Mouse (Mus musculus) hindbrain, embryonic 15.5 days (tissue): ENCODE measurements at regions not wholly inside any gene's neighbourhood (a gene's known extent, or its start where the extent isn't known, plus 50 kb on each side); places are given as distances from the start of the nearest gene placed in this dataset.

ENCODE experiments used
- ATAC-seq: fragments of 200-750 bp; cut with Nextera tagmentation; 2 replicates; pipeline ENCODE4 v1.8.0; 2017; ENCODE audit warnings: low read depth, moderate number of reproducible peaks, moderate TSS enrichment; ENCODE audit not compliant: low FRiP score
- H3K27ac ChIP-seq: fragments of 300-500 bp; sonication (generic); replicated peaks from 2 replicates; pipeline ENCODE4 v1.5.1; 2015; ENCODE audit warnings: mild to moderate bottlenecking, inconsistent platforms
- H3K27me3 ChIP-seq: fragments of 300-500 bp; sonication (generic); 2 replicates; pipeline ENCODE4 v1.6.1; 2015; ENCODE audit warnings: control low read depth, inconsistent platforms
- H3K36me3 ChIP-seq: fragments of 300-500 bp; sonication (generic); 2 replicates; pipeline ENCODE4 v1.6.1; 2015; ENCODE audit warnings: control low read depth, inconsistent platforms
- H3K4me1 ChIP-seq: fragments of 300-500 bp; sonication (generic); replicated peaks from 2 replicates; pipeline ENCODE4 v1.6.1; 2015; ENCODE audit warnings: control low read depth, inconsistent platforms
- H3K4me2 ChIP-seq: fragments of 300-500 bp; sonication (generic); 2 replicates; pipeline ENCODE4 v1.6.1; 2015; ENCODE audit warnings: moderate library complexity, mild to moderate bottlenecking, inconsistent platforms
- H3K4me3 ChIP-seq: fragments of 300-500 bp; sonication (generic); 2 replicates; pipeline ENCODE4 v1.5.1; 2015; ENCODE audit warnings: mild to moderate bottlenecking, inconsistent platforms
- H3K9ac ChIP-seq: fragments of 300-500 bp; sonication (generic); 2 replicates; pipeline ENCODE4 v1.6.1; 2015; ENCODE audit warnings: inconsistent platforms
- H3K9me3 ChIP-seq: fragments of 300-500 bp; sonication (generic); 2 replicates; pipeline ENCODE4 v1.6.1; 2016; ENCODE audit warnings: control low read depth, inconsistent platforms
- WGBS: fragments of 180-500 bp; shearing (Covaris S2); methylation state at CpG from one replicate; pipeline ENCODE4 v1.1.7; 2015; 5-methylcytosine and 5-hydroxymethylcytosine counted together

- H3K9me3 ChIP-seq: no peaks in the 10 kb centered on the region
- no peak overlapping the region for H3K4me2 ChIP-seq
- no peaks in the 10 kb centered on the region for H3K27me3 ChIP-seq
Observed at GRCm38 (mm10) chr7:36896339-36896738, 198.4 kb downstream of the Tshz3 start.

GRCm38 (mm10) chr7:36901537-36901936 is 203.6 kb downstream of the Tshz3 start:
- WGBS: 89% methylated on average over 5 of the region's 5 CpGs
- Histone ChIP-seq H3K4me1 (peaks cover 10% of the 10 kb centered on the region), H3K27ac (no peak overlapping the region), H3K4me3 (no peak overlapping the region), H3K27me3 (no peaks in the 10 kb centered on the region), H3K9me3 (no peaks in the 10 kb centered on the region), H3K36me3 (no peaks in the 10 kb centered on the region), H3K4me2 (no peak overlapping the region), H3K9ac (no peak overlapping the region)
- ATAC-seq: no peak

More at GRCm38 (mm10) chr7:36896339-36896738, 198.4 kb downstream of the Tshz3 start:
- 0 out of 2 replicates have a peak overlapping the region, but pooled peaks have one; percentile 30 for H3K27ac ChIP-seq
- H3K4me1 ChIP-seq: peaks cover 24% of the 10 kb centered on the region
- 31% methylated on average over 12 of the region's 12 CpGs for WGBS
- peak; percentile 58 for ATAC-seq
- no peak overlapping the region for H3K4me3 ChIP-seq
- no peak overlapping the region for H3K9ac ChIP-seq
- H3K36me3 ChIP-seq: no peaks in the 10 kb centered on the region

GRCm38 (mm10) chr7:36913304-36913703 is 215.4 kb downstream of the Tshz3 start:
- no peak overlapping the region for H3K27ac ChIP-seq
- no peak overlapping the region for H3K4me3 ChIP-seq
- H3K9me3 ChIP-seq: no peaks in the 10 kb centered on the region
- H3K27me3 ChIP-seq: no peaks in the 10 kb centered on the region
- H3K4me1 ChIP-seq: no peaks in the 10 kb centered on the region
- WGBS: 94% methylated on average over 3 of the region's 3 CpGs
- no peak for ATAC-seq
- H3K4me2 ChIP-seq: no peak overlapping the region
- H3K9ac ChIP-seq: no peak overlapping the region
- H3K36me3 ChIP-seq: no peaks in the 10 kb centered on the region

- ATAC-seq: no peak
- H3K4me1 ChIP-seq: no peaks in the 10 kb centered on the region
- no peaks in the 10 kb centered on the region for H3K27me3 ChIP-seq
- H3K9me3 ChIP-seq: no peaks in the 10 kb centered on the region
- H3K36me3 ChIP-seq: no peaks in the 10 kb centered on the region
- no peak overlapping the region for H3K27ac ChIP-seq
- no peak overlapping the region for H3K4me2 ChIP-seq
- no peak overlapping the region for H3K9ac ChIP-seq
- WGBS: 83% methylated on average over 9 of the region's 9 CpGs
- no peak overlapping the region for H3K4me3 ChIP-seq
Observed at GRCm38 (mm10) chr7:36914261-36914660, 216.3 kb downstream of the Tshz3 start.

- no peaks in the 10 kb centered on the region for H3K27me3 ChIP-seq
- H3K4me3 ChIP-seq: no peak overlapping the region
- no peaks in the 10 kb centered on the region for H3K4me1 ChIP-seq
- no peak overlapping the region for H3K4me2 ChIP-seq
- no peak for ATAC-seq
- no peak overlapping the region for H3K27ac ChIP-seq
- H3K9me3 ChIP-seq: no peaks in the 10 kb centered on the region
- whole genome bisulfite sequencing: 73% methylated on average over 5 of the region's 5 CpGs
- H3K9ac ChIP-seq: no peak overlapping the region
- H3K36me3 ChIP-seq: no peaks in the 10 kb centered on the region
Observed at GRCm38 (mm10) chr7:36915171-36915570, 217.3 kb downstream of the Tshz3 start.

GRCm38 (mm10) chr7:36917011-36917410 is 219.1 kb downstream of the Tshz3 start:
- ATAC-seq: no peak
- Histone ChIP-seq H3K36me3 (no peaks in the 10 kb centered on the region), H3K4me1 (no peaks in the 10 kb centered on the region), H3K4me2 (no peak overlapping the region), H3K27me3 (no peaks in the 10 kb centered on the region), H3K9me3 (no peaks in the 10 kb centered on the region), H3K4me3 (no peak overlapping the region), H3K27ac (no peak overlapping the region), H3K9ac (no peak overlapping the region)
- WGBS: 60% methylated on average over 9 of the region's 9 CpGs

GRCm38 (mm10) chr7:36919413-36919812 is 221.5 kb downstream of the Tshz3 start:
- H3K9ac ChIP-seq: no peak overlapping the region
- no peaks in the 10 kb centered on the region for H3K9me3 ChIP-seq
- ATAC-seq: no peak
- H3K36me3 ChIP-seq: no peaks in the 10 kb centered on the region
- 83% methylated on average over 4 of the region's 4 CpGs for WGBS
- no peaks in the 10 kb centered on the region for H3K27me3 ChIP-seq
- H3K27ac ChIP-seq: no peak overlapping the region
- no peaks in the 10 kb centered on the region for H3K4me1 ChIP-seq
- H3K4me3 ChIP-seq: no peak overlapping the region
- no peak overlapping the region for H3K4me2 ChIP-seq

GRCm38 (mm10) chr7:36921003-36921402 is 223.1 kb downstream of the Tshz3 start:
- H3K36me3 ChIP-seq: no peaks in the 10 kb centered on the region
- H3K4me1 ChIP-seq: no peaks in the 10 kb centered on the region
- ATAC-seq: no peak
- H3K27ac ChIP-seq: no peak overlapping the region
- no peak overlapping the region for H3K4me3 ChIP-seq
- WGBS: 84% methylated on average over 14 of the region's 14 CpGs
- no peak overlapping the region for H3K4me2 ChIP-seq
- no peaks in the 10 kb centered on the region for H3K9me3 ChIP-seq
- H3K27me3 ChIP-seq: no peaks in the 10 kb centered on the region
- H3K9ac ChIP-seq: no peak overlapping the region

- H3K4me3 ChIP-seq: no peak overlapping the region
- no peak overlapping the region for H3K4me2 ChIP-seq
- no peaks in the 10 kb centered on the region for H3K36me3 ChIP-seq
- no peaks in the 10 kb centered on the region for H3K27me3 ChIP-seq
- peaks cover 6% of the 10 kb centered on the region; the same call in 1 of the 2 replicates for H3K4me1 ChIP-seq
- no peak overlapping the region for H3K9ac ChIP-seq
- 57% methylated on average over 4 of the region's 4 CpGs for WGBS
- no peaks in the 10 kb centered on the region for H3K9me3 ChIP-seq
- ATAC-seq: no peak
- no peak overlapping the region for H3K27ac ChIP-seq
Observed at GRCm38 (mm10) chr7:36933490-36933889, 235.6 kb downstream of the Tshz3 start.

- Histone ChIP-seq H3K27ac (no peak overlapping the region), H3K9me3 (no peaks in the 10 kb centered on the region), H3K4me2 (no peak overlapping the region), H3K4me1 (peaks cover 4% of the 10 kb centered on the region; the same call in 1 of the 2 replicates), H3K4me3 (no peak overlapping the region), H3K36me3 (no peaks in the 10 kb centered on the region), H3K9ac (no peak overlapping the region), H3K27me3 (no peaks in the 10 kb centered on the region)
- ATAC-seq: no peak
- WGBS: 68% methylated on average over 21 of the region's 21 CpGs
Observed at GRCm38 (mm10) chr7:36934792-36935555, 237.1 kb downstream of the Tshz3 start.

- 59% methylated on average over 10 of the region's 10 CpGs for WGBS
- no peak for ATAC-seq
Observed at GRCm38 (mm10) chr7:36940611-36941010, 242.7 kb downstream of the Tshz3 start.

GRCm38 (mm10) chr7:36945024-36945815 is 247.3 kb downstream of the Tshz3 start:
- H3K27me3 ChIP-seq: no peaks in the 10 kb centered on the region
- H3K27ac ChIP-seq: peak overlapping the region; percentile 61
- no peaks in the 10 kb centered on the region for H3K9me3 ChIP-seq
- WGBS: 55% methylated on average over 14 of the region's 14 CpGs
- peak; percentile 56; the same call in 1 of the 2 replicates for ATAC-seq
- H3K4me2 ChIP-seq: no peak overlapping the region
- H3K36me3 ChIP-seq: no peaks in the 10 kb centered on the region
- peaks cover 14% of the 10 kb centered on the region; the same call in 1 of the 2 replicates for H3K4me1 ChIP-seq
- no peak overlapping the region for H3K4me3 ChIP-seq
- H3K9ac ChIP-seq: no peak overlapping the region

More at GRCm38 (mm10) chr7:36940611-36941010, 242.7 kb downstream of the Tshz3 start:
- Histone ChIP-seq H3K9me3 (no peaks in the 10 kb centered on the region), H3K4me3 (no peak overlapping the region), H3K9ac (no peak overlapping the region), H3K4me2 (no peak overlapping the region), H3K27ac (no peak overlapping the region), H3K4me1 (peaks cover 13% of the 10 kb centered on the region), H3K27me3 (no peaks in the 10 kb centered on the region), H3K36me3 (no peaks in the 10 kb centered on the region)
